Mouse (Mus musculus): ENCODE data around the gene Klhdc8a.
"Not testable (repeated sequence)": the region's sequence is repeated elsewhere in the genome, so short reads cannot be mapped to it uniquely, and the experiment has no call there.

Klhdc8a gene

DNA sequence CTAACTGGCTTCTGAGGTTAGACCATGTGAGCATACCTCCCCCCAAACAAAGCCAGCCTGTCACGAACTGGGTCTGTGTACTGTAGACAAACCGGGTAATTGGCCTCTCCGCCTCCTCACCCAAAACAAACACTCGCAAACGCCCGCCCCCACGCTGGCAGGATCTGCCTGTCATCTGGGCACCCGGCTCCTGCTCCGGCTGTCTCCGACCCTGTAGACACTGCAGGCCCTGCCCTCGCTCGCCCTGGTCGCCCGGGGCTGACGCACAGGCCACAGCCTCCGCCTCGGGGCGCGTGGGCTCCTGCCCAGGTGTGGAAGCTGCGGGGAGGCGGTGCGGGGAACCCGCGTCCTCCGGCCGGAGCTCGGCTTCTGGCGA is at the start of gene Klhdc8a:
Gene Klhdc8a, plus strand, starts transcription at position 202 of the 376 bp plus-strand sequence.
- DNase-seq: no peak

DNA sequence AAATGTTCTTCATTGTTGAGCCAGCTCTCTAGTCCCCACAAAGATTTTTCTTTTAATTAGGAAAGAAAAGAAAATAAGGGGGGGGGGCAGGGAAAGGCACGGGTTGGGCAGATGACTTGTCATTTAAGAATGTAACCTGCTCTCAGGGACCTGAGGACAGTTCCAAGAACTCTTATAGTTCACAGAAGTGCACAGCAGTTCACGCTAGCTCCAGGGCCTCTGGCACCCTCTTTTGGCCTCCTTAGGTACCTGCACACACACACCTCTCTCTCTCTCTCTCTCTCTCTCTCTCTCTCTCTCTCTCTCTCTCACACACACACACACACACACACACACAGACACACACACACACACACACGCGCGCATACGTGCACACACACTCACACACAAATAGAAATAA is 44.0 kb upstream of the Klhdc8a start:
- no peak for DNase-seq

DNA sequence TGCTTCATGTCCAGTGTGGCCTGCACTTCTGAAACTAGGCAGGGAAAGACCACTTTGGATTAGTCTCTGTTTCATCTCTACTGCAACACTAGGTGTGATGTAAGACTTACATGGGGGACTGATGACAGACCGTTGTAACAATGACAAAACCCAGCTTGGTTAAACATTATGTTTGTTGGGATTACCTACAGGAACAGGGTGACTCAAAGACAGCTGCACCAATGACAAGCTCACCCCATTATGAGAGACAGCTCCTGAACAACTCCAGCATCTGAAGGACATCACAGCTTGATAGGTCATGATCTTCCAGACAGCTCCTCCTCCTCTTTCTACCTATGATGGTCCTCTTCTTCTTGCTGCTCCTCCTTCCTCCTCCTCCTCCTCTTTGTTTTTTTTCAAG is 38.1 kb upstream of the Klhdc8a start:
- DNase-seq: no peak

DNA sequence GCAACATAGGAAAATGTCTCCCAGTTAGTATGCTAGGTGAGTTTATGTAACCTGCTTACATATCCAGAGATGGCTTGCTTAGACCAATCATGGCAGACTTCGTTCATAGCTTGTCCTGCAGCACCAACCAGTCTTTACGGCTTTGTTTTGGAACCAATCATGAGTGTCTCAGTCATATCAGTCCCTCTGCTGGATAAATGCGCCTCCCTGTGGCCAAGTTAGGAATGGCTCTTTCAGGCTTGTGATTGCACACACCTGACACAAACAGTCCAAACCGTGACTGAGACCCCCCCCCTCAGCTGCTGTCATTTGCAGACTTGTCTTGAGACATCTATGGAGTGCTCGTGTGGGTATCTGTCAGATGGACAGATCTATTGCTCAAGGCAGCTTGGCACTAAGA is 37.4 kb upstream of the Klhdc8a start:
- DNase-seq: no peak

DNA sequence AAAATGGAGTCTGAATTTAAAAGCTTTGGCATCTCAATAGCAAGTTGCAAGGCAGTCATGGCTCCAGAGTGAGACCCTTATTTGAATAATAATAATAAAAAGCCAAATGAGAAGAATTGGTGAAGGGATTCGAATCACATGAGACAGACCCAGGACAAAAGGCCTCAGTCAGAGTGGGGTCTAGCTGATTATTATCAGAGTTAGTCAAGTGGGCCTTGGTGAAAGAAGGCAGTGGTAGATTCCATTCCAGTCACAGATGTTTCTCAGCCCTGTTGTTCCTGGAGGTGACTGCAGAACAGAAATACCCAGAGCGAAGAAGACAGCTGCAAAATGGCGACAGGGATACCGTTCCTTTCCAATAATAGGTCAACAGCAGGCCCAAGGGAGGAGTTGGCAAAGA is 34.8 kb upstream of the Klhdc8a start:
- no peak for DNase-seq

DNA sequence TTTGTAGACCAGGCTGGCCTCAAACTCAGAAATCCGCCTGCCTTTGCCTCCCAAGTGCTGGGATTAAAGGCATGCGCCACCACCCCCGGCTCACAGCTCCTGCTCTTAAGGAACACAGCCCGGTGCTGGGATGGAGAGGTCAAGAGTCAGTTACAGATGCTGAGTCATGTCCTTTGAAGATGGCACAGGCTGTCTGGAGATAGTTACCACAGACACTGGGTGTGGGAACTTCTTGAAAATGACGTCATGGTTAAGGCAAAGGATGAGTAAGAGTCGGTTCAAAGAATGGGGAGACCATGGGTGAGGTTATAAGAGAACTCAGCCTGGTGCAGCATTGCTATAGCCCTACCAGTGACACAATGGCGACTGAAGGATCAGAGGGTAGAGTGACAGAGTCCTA is 33.8 kb upstream of the Klhdc8a start:
- DNase-seq: no peak

DNA sequence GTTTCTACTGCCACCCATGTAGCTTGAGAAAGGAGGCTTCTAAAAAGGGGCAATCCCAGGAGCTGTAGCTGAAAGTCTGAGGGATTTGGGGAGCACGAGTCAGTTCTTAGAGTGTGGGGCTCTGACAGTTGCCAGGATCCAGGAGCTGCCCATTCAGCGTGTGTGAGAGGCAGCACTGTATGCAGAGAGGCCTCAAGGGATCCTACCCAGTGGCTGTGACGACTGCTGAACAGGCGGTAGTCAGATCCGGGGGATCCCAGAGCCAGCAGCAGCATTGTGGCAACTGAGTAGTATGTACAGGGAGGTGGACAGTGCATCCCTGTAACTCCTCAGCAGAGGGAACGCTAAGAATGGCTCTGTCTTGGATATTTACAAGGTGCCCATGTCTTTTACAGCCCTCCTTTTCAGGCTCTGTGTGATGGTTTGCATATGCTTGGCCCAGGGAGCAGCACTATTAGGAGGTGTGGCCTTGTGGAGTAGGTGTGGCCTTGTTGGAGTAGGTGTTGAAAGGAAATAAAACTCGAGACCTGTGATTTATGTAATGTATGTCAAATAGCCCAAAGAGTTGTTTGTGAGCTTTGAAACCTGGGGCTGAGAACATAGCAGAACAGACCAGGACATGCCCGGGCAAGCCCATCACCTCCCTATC is 33.1 kb upstream of the Klhdc8a start:
- no peak for DNase-seq

DNA sequence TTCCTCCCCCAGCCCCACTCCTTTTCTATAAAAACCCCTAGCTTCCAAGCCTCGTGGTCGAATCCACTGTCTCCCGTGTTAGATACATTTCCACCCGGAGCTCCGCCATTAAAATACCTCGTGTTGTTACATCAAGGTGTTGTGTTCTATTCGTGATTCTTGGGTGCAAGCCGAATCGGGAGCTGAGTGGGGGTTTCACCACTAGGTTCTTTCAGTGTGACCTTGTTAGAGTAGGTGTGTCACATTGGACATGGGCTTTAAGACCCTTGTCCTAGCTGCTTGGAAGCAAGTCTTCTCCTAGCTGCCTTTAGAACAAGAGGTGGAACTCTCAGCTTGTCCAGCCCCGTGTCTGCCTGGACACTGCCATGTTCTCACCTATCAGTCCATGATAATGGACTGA is 32.5 kb upstream of the Klhdc8a start:
- no peak for DNase-seq

DNA sequence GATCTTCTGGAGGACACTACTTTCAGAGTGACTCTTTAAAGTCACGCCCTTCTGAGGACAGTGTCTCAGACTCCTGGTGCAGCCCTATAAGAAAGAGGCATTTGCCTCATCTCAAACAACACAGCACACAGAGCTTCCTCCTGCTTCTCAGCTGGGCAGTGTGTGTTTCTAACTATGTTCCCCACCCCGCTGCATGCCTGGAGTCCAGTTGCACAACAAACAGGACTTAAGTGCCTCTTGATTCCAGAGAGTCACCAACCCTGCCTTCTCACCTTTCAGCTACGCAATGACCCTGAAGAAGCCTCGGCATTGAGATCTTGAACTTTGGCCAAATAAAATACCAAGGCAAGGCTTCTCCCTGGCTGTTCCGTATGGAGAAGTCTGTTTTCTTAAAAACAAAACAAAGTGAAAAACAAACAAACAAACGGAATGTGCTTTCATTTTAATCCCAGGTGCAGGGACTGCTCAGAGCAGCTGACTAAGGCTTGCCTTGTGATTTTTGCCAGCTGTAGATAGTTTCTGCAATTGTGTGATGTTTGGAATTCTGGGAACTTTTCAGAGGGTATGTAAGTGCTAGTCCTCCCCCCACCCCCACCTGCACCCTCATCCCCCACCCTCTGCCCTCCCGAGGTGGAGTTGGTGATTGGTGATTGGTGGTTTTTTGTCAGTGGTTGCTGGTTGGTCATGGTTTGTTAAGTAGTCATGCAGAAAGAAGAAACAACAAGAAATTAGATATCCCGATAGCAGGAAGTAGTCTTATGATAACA is 31.5 kb upstream of the Klhdc8a start:
- no peak for DNase-seq

DNA sequence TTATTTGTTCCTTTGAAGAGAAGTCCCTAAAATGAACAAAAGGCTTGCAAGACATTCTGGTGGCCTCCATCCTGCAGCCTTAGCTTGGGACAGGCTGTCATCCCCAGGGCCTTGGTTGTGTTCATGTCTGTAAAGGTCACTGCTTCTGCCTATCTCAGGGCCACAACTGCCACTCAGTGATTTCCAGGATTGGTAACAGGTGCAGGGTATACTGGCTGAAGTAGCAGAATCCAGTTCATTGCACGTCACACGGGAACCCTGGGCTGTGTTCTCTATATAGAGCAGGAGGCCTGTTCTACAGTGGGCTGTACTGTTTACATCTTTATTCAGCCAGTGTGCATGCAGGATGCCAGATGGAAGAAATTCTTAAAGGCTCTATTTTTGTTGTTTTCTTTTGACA is 30.5 kb upstream of the Klhdc8a start:
- no peak for DNase-seq

DNA sequence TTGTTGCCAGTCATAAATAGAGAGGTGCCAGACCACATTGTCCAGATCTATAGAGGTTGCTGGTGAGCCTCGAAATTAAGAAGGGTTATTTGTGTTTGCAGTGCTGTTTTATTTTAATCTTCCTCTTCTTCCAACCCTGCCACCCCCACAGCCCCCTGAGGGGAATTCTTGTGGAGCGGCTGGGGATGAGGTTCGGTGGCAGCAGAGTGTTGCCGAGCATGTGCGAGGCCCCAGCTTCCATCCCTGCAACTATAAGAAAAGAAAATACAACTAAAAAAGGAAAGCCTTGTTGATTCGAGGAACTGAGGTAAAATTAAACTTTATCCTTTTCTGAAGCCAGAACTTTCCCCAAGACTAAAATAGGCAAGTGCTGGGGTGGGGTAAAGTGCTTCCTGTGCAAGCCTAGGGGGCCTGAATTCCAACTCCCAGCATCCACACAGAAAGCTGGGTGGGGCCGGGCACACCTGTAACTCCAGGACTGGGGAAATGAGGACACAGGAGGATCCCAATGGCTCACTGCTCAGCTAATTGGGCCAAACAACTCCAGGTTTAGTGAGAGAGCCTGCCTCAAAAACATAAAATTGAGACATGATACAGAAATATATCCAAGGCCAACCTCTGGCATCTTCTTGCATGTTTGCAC is 29.9 kb upstream of the Klhdc8a start:
- no peak for DNase-seq

DNA sequence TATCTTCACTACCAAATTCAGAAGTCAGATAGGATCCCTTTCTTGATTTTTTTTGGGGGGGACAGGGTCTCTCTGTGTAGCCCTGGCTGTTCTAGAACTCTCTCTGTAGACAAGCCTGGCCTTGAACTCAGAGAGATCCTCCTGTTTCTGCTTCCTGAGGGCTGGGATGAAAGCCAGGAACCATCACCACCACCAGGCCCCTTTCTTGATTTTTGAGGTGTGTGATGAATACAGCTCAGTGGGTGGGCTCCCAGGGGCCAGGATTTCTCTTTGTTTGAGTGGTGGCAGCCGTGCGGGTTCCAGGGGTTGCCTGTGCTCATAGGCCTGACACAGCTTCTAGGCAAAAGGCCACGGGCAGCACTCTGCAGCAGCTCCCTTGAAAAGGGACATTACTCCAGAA is 27.2 kb upstream of the Klhdc8a start:
- no peak for DNase-seq

DNA sequence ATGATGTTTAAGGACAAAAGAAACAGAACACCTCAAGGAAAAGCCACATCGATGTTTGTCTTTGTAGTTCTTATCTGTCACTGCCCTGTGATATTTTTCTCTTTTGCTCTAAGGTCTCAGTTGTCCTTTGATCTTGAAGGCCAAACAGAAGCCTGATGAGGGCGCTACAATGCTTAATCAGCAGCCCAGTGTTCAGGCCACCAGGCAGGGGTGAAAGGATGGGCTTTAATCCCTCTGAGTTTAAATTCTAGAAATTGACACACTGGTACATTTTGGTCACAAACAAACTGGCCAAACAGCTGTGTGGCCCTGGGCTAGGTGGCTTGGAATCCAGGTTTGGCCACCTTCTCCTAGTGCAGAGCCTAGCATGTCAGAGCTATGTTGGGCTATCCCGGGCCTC is 21.7 kb upstream of the Klhdc8a start:
- no peak for DNase-seq

DNA sequence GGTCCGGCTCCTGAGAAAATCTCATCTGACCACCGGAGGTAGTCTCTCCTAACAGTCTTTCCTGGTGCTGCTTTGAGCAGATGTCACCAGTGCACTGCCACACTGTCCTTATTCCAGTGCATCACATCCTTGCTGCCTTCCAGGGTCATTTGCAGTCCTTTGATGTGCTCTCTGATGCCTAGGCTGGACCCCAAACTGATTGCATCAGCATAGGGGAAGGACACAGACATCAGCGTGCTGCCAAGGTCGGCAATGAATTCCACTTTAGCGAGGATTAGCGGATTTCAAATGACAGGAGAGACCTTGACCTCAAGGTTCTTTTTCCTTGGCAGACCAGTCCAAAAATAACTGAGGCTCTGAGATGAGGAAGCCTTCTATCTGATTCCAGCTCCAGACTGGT is 21.3 kb upstream of the Klhdc8a start:
- no peak for DNase-seq

DNA sequence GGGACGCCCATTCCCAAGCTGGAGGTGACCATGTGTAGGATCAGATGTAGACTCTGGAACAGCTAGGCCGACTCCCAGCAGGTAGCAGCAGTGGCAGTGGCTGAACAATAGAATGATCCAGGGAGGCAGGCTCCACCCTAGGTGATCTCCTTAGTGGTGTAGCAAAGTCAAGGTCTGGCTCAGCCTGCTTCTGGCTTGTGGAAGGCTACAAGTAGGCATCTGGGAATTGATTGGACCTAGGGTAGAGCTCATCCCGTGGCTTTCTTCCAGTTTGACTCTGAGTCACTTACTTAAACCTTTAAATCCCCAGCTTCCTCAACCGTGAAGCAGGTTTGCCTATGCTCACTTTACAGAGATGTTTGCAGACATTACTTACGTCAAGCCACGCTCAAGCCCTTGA is 17.8 kb upstream of the Klhdc8a start:
- not testable (repeated sequence) for DNase-seq

DNA sequence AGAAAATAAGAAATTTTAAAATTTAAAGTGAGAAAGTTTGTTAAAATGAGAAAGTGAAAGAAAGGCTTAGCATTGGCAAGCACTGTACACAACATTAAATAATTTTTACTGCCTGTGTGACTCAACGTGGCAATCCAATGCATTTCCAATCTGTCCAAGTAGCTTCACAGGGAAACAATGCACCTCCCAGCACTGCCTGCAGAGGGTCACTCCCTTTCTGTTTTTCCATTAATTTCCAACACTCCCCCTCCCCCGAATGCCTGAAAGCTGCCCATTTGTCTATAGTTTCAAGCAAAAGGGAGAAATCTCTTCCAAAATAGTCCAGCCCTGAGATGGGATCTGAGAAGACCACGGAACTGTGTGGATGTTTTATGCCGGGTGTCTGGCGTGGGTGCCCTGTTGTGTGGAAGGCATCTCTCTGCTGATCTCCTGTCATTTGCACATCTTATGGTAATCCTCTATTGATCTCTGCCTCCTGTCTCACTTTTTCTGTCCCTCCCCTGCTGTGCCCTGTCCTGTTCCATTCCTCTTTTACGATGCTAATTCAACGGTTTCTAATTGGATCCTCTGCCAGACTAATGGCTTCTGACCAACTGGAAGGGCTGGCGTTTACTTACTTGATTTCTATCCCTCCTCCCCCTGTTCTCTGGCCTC is 16.8 kb upstream of the Klhdc8a start:
- DNase-seq: no peak

DNA sequence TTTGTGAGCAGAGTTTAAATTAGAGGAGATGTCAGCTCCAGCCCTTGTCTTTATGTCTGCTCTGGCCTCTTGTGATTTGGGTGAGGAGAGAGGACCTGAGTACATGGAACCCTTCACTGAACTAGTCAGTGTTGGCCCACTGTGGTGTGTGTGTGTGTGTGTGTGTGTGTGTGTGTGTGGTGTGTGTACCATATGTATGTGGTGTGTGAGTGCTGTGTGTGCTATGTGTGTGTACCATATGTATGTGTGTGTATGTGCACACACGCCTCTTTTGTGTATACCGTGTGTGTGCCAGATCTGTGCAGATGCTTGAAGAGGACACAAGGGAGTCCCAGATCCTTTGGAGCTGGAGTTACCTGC is 16.3 kb upstream of the Klhdc8a start:
- no peak for DNase-seq

DNA sequence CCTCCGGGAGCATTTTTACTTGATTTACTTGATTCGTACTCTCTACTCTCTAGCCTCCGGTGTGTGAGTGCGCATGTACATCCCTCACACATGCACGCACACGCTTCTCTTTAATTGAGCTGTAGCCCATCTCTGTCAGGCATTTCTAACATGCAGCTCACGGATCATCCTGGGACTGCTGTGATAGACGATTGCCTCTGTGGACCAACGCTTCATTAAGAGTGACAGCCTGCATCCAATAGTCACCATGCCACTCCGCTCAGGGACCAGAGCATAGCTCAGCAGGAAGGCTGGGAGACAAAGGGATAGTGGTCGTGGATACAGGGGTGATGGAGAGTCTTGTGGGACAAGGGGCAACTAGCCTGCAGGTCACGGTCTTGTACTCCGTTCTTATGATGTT is 15.4 kb upstream of the Klhdc8a start:
- DNase-seq: no peak

DNA sequence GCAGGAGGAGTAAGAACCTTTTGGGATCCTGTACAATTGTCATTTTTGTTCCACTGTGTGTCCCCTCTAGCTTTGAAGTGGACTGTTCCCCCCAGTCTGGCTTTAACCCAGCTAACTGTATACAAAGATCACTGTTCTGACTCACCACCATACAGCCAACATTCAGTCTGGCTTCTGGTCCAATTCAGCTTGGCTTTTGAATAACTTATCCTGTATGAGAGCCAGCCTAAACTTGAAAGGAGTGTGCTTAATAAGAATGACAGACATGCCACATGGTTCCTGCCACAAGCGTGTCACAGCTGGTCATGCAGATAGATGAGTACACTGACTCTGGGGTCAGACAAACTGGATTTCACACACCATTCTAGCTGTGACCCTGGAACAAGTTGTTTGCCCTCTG is 11.7 kb upstream of the Klhdc8a start:
- DNase-seq: no peak

DNA sequence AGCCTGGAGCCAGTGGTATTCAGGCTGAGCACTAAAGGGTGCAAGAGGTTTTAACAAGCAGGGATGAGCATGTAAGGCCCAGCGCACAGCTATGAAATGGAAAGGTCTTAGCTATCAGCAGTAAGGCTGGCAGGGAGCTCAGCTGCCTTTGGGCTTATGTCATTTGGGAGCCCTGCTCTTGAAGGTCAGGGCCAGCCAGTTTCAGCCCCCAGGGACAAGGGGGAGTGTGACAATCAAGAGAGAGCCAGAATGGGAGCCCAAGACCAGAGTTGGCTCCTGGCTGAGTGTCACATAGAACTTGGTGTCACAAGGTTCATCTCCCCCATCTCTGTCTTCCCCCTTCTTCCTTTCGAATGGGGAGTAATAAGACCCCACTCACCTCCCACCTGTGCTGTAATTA is 11.0 kb upstream of the Klhdc8a start:
- DNase-seq: no peak

DNA sequence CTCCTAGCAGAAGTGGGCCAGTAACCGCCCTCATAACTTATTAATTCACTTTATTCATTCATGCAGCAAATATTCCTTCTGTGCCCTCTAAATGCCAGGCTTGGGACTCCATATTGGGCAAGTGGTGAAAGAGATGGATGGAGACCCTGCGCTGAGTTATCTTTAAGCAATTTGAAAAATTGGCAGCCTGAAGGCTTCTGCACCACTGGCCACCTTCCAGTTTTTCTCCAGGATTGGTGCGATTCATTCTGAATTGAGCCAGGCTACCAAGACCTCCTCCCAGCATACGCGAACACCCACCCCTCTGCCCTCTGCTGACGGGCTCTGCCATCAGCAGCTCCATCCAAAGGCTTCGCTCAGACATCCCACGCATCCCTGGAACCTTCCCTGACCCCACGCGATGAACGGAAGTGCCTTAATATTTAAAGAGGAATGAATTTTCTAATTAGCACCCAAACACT is 10.4 kb upstream of the Klhdc8a start:
- no peak for DNase-seq

DNA sequence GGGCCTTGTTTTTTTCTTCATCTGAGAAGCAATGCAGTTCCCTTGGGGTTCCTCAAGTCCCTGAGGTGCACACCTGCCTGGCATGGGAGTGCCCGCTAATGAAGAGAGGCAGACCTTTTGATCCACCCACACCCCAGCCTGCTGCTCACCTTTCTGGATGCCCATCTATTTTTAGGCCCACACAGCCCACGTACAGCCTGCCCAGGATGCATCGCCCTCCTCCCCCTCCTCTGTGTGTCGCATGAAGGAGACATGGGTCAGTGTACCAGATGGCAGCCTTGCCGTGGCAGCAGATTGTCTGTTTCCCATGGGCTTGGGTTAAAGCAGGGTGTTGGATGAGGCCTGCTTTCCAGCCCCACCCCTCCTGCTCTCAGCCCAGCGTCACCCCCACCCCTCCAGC is 8.5 kb upstream of the Klhdc8a start:
- DNase-seq: no peak

DNA sequence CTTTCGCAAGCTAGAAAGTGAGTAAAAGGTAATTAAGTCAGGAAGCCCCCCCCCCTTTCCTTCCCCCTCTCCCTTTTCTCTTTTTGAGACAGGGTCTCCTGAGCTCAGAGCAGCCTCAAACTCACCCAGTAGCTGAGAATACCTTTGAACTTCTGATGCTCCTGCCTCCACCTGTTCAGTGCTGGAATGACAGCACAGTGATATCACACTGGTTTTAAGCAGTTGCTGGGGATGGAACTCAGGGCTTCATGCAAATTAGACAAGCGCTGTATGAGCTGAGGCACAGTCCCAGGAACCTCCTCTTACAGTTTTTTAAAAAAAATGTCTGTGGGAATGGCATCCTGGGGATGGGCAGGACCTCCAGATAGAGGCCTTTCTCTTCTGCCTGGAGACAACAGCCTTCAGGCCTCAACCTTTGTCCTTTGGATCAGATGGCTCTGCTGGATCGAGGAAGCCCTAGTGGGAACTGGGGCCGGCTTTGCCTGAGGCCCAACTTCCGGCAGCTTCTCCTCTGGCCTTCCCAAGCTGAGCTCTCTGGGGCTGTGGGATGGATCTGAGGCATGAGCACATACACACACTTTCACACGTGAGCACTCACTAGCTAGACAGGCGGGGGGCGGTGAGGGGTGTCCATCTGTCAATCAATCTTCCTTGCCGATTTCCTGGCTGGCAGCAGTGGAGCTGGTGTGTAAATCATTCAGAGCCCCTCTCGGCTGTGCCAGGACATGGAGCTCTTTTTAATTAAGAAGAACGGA is 7.3 kb upstream of the Klhdc8a start:
- DNase-seq: no peak

Data from thymus, adult 18-20 months (tissue).